Mouse (Mus musculus): ENCODE results near the gene Plk3. TPM values are rescaled to one million over a fixed set of nuclear protein-coding genes. Genes with fewer than 3 reads are reported as not detected.

The Plk3 gene
- polyA plus RNA-seq, 1 experiment from 2014 or later, result 2.0 TPM

DNA sequence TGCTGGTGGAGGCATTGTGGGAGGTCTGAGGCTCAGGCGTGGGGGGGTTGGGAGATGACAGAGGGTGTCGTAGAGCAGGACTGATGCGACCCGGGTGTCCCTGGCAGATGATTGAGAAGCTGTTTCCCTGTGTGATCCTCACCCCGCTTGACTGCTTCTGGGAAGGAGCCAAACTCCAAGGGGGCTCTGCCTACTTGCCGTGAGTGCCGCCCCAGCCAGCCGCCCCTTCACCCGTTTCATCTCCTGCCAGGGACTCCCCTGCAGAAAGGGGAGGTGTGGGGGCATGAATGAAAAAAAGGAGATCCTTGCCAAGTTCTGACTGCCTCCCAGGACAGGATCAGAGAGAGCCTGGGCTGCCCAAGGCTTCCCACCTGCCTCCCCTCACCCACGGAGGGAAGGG, 28.6 kb downstream of the Plk3 start:
- Histone ChIP-seq H3K4me2 (ENCODE audit: low read depth, severe bottlenecking) (no peak overlapping the region), H3K9ac (ENCODE audit: low read length) (no peak overlapping the region; the same call in 1 of the 2 replicates), H3K4me1 (ENCODE audit: control insufficient read depth, insufficient read depth, low read length) (no peaks in the 10 kb centered on the region), H3K27ac (replicated peaks; ENCODE audit: low read depth, low read length) (no peak overlapping the region), H3K27me3 (ENCODE audit: control insufficient read depth, insufficient read depth, low read length) (no peaks in the 10 kb centered on the region), H3K4me3 (ENCODE audit: low read depth, low read length) (no peak overlapping the region), H3K36me3 (ENCODE audit: control insufficient read depth, insufficient read depth, low read length) (no peaks in the 10 kb centered on the region; the same call in 1 of the 2 replicates), H3K9me3 (ENCODE audit: control insufficient read depth, low read length) (no peaks in the 10 kb centered on the region)
- 70% methylated on average over 10 of the region's 10 CpGs for WGBS
- DNase-seq (ENCODE audit: low spot score), result no peak
- ATAC-seq (ENCODE audit: insufficient number of reproducible peaks, low FRiP score, low TSS enrichment, low read depth), result no peak

DNA sequence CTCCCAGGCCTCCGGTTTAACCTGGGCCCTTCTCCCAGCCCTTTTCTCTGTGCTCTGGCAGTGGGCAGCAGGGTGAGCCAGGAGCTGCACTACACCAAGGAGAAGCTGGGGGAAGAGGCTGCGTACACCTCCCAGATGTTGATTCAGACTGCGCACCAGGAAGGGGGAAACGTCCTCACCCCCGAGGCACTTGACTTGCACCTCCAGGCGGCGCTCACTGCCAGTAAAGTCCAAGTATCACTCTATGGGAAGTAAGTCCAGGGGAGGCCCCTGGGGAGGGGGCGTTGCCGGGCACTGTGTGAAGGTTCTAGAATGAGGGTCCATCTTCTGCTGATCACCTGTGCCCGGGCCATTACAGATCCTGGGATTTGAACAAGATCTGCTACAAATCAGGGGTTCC, 29.1 kb downstream of the Plk3 start:
- DNase-seq (ENCODE audit: low spot score), result no peak
- Histone ChIP-seq H3K4me2 (ENCODE audit: low read depth, severe bottlenecking) (no peak overlapping the region), H3K9ac (ENCODE audit: low read length) (no peak overlapping the region), H3K36me3 (ENCODE audit: control insufficient read depth, insufficient read depth, low read length) (no peaks in the 10 kb centered on the region; the same call in 1 of the 2 replicates), H3K4me1 (ENCODE audit: control insufficient read depth, insufficient read depth, low read length) (no peaks in the 10 kb centered on the region), H3K9me3 (ENCODE audit: control insufficient read depth, low read length) (no peaks in the 10 kb centered on the region), H3K27me3 (ENCODE audit: control insufficient read depth, insufficient read depth, low read length) (no peaks in the 10 kb centered on the region), H3K27ac (replicated peaks; ENCODE audit: low read depth, low read length) (no peak overlapping the region), H3K4me3 (ENCODE audit: low read depth, low read length) (no peak overlapping the region)
- 81% methylated on average over 10 of the region's 10 CpGs for WGBS
- ATAC-seq (ENCODE audit: insufficient number of reproducible peaks, low FRiP score, low TSS enrichment, low read depth), result no peak

DNA sequence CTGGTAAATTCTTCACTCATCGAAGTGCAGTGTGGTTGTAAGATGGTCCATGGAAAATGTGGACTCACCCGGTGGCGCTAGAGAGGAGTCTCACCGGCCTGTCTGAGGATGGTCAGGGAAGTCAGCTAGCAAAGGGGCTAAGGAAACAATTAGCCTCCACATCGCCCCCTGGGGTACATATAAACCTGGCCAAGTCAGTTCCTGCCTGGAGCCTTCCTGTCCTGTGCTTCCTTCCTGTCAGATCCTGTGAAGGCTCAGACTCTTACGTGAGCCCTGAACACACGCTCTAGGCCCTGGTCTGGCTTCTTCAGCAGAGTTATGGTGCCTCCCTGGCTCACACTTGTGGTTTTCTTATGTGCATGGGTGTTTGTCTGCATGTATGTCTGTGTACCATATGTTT, 32.5 kb downstream of the Plk3 start:
- Histone ChIP-seq H3K9ac (ENCODE audit: low read length) (no peak overlapping the region), H3K4me3 (ENCODE audit: low read depth, low read length) (no peak overlapping the region), H3K27ac (replicated peaks; ENCODE audit: low read depth, low read length) (no peak overlapping the region), H3K9me3 (ENCODE audit: control insufficient read depth, low read length) (no peaks in the 10 kb centered on the region), H3K4me1 (ENCODE audit: control insufficient read depth, insufficient read depth, low read length) (peaks cover 3% of the 10 kb centered on the region; the same call in 1 of the 2 replicates), H3K27me3 (ENCODE audit: control insufficient read depth, insufficient read depth, low read length) (no peaks in the 10 kb centered on the region), H3K4me2 (ENCODE audit: low read depth, severe bottlenecking) (no peak overlapping the region), H3K36me3 (ENCODE audit: control insufficient read depth, insufficient read depth, low read length) (no peaks in the 10 kb centered on the region; the same call in 1 of the 2 replicates)
- DNase-seq (ENCODE audit: low spot score), result peak; percentile 63
- WGBS, result 47% methylated on average over 7 of the region's 7 CpGs
- ATAC-seq (ENCODE audit: insufficient number of reproducible peaks, low FRiP score, low TSS enrichment, low read depth), result no peak

DNA sequence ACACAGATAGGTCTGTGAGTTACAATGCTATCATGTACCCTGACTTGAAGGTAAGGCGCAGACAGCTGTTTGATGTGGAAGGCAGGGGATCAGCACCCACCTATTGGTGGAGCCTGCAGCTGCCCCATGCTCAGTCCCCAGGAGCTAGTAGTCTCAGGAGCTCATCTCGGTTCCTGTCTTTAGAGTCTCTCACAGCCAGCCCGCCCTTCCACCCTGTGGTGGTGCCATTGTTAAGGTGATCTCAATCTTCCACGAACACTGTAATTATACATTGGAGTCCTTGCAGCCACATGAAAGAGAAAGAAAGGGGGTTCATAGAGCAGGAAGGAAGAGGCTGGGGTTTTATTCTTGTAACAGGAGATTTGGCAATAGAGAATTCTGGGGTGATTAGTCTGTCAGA, 33.7 kb downstream of the Plk3 start:
- Histone ChIP-seq H3K27me3 (ENCODE audit: control insufficient read depth, insufficient read depth, low read length) (no peaks in the 10 kb centered on the region), H3K27ac (replicated peaks; ENCODE audit: low read depth, low read length) (no peak overlapping the region), H3K4me3 (ENCODE audit: low read depth, low read length) (no peak overlapping the region), H3K9ac (ENCODE audit: low read length) (no peak overlapping the region), H3K4me1 (ENCODE audit: control insufficient read depth, insufficient read depth, low read length) (peaks cover 6% of the 10 kb centered on the region; the same call in 1 of the 2 replicates), H3K36me3 (ENCODE audit: control insufficient read depth, insufficient read depth, low read length) (no peaks in the 10 kb centered on the region; the same call in 1 of the 2 replicates), H3K9me3 (ENCODE audit: control insufficient read depth, low read length) (no peaks in the 10 kb centered on the region), H3K4me2 (ENCODE audit: low read depth, severe bottlenecking) (no peak overlapping the region)
- 75% methylated on average over 4 of the region's 4 CpGs for WGBS
- DNase-seq (ENCODE audit: low spot score), result no peak
- no peak for ATAC-seq (ENCODE audit: insufficient number of reproducible peaks, low FRiP score, low TSS enrichment, low read depth)

DNA sequence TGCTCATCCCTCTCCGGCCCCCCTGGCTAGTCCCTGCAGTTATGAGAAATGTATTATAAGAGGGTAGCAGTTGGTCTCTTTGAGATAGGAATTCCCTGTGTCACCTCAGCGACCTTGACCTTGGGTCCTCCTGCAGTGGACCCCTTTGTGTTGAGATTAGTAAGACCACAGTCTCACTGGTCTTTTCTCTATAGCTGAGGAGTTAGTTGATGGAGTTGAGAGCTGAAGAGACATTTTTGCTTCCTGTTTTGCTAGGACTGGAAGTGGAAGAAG, 35.1 kb downstream of the Plk3 start:
- H3K9ac ChIP-seq (ENCODE audit: low read length), result no peak overlapping the region
- H3K4me1 ChIP-seq (ENCODE audit: control insufficient read depth, insufficient read depth, low read length), result peaks cover 6% of the 10 kb centered on the region; the same call in 1 of the 2 replicates
- no peak overlapping the region for H3K4me2 ChIP-seq (ENCODE audit: low read depth, severe bottlenecking)
- no peaks in the 10 kb centered on the region for H3K9me3 ChIP-seq (ENCODE audit: control insufficient read depth, low read length)
- no peak for DNase-seq (ENCODE audit: low spot score)
- H3K4me3 ChIP-seq (ENCODE audit: low read depth, low read length), result no peak overlapping the region
- no peaks in the 10 kb centered on the region for H3K27me3 ChIP-seq (ENCODE audit: control insufficient read depth, insufficient read depth, low read length)
- 81% methylated on average over 2 of the region's 2 CpGs for WGBS
- H3K27ac ChIP-seq (replicated peaks; ENCODE audit: low read depth, low read length), result no peak overlapping the region
- no peak for ATAC-seq (ENCODE audit: insufficient number of reproducible peaks, low FRiP score, low TSS enrichment, low read depth)
- no peaks in the 10 kb centered on the region for H3K36me3 ChIP-seq (ENCODE audit: control insufficient read depth, insufficient read depth, low read length)

DNA sequence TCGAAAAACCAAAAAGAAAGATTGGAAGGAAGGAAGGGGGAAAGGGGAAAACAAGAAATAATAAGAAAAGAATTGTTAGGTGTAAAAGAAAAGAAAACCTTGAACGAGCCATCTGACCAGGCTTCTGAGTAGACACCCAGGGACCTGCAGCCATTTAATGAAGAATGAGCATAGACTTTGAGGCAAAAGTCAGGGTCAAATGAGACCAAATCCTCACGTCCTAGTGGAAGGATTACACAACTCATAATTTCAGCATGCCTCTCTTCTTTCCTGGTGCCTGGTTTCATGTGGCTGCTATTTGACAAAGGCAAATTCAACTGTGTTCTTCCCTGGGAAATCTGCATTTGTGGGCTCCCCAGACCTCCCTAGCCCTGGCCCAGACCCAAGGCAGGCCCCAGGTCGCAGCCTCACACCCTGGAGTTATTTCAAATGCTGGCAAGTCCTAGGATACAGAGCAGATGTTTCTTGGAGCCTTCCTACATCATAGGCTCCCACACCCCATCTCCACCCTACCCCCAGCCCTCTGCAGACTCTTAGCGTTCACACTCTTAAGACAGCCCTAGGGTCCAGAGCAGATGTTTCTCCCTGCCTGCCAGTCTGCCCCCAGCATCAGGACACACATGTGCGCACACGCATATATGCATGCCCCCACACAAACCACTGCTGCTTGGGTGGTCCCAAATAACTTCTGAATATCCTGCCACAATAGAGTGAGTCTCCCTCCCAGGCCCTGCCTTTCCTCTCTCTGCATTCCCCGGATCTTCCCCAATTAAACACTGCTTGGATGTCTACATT, 35.6 kb downstream of the Plk3 start:
- Histone ChIP-seq H3K27ac (replicated peaks; ENCODE audit: low read depth, low read length) (no peak overlapping the region), H3K27me3 (ENCODE audit: control insufficient read depth, insufficient read depth, low read length) (no peaks in the 10 kb centered on the region), H3K4me2 (ENCODE audit: low read depth, severe bottlenecking) (no peak overlapping the region), H3K9me3 (ENCODE audit: control insufficient read depth, low read length) (no peaks in the 10 kb centered on the region), H3K36me3 (ENCODE audit: control insufficient read depth, insufficient read depth, low read length) (no peaks in the 10 kb centered on the region), H3K4me3 (ENCODE audit: low read depth, low read length) (no peak overlapping the region; the same call in 1 of the 2 replicates), H3K9ac (ENCODE audit: low read length) (no peak overlapping the region), H3K4me1 (ENCODE audit: control insufficient read depth, insufficient read depth, low read length) (peaks cover 6% of the 10 kb centered on the region; the same call in 1 of the 2 replicates)
- no peak for ATAC-seq (ENCODE audit: insufficient number of reproducible peaks, low FRiP score, low TSS enrichment, low read depth)
- 56% methylated on average over 8 of the region's 8 CpGs for WGBS
- DNase-seq (ENCODE audit: low spot score), result peak; percentile 32

DNA sequence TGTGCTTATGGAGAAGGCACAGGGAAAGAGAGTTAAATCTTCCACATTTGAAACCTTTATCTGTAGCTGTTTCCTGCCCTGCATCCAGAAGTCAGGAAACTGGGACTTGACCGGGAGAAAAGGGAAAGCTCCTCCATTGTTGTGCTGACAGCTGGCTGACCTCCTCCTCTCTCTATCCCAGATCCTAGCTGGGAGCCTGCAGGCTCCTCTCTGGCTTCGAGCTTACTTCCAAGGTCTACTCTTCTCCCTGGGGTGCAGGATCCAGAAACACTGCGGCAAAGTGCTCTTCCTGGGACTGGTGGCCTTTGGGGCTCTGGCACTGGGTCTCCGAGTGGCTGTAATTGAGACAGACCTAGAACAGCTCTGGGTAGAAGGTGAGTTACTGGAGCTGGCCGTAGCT, 37.1 kb downstream of the Plk3 start:
- Histone ChIP-seq H3K27ac (replicated peaks; ENCODE audit: low read depth, low read length) (no peak overlapping the region), H3K9me3 (ENCODE audit: control insufficient read depth, low read length) (no peaks in the 10 kb centered on the region), H3K36me3 (ENCODE audit: control insufficient read depth, insufficient read depth, low read length) (no peaks in the 10 kb centered on the region), H3K4me3 (ENCODE audit: low read depth, low read length) (peak overlapping the region; percentile 47), H3K27me3 (ENCODE audit: control insufficient read depth, insufficient read depth, low read length) (no peaks in the 10 kb centered on the region), H3K4me1 (ENCODE audit: control insufficient read depth, insufficient read depth, low read length) (peaks cover 6% of the 10 kb centered on the region; the same call in 1 of the 2 replicates), H3K4me2 (ENCODE audit: low read depth, severe bottlenecking) (peak overlapping the region; percentile 90), H3K9ac (ENCODE audit: low read length) (peak overlapping the region; percentile 8; the same call in 1 of the 2 replicates)
- no peak for DNase-seq (ENCODE audit: low spot score)
- no peak for ATAC-seq (ENCODE audit: insufficient number of reproducible peaks, low FRiP score, low TSS enrichment, low read depth)
- 14% methylated on average over 5 of the region's 5 CpGs for WGBS

DNA sequence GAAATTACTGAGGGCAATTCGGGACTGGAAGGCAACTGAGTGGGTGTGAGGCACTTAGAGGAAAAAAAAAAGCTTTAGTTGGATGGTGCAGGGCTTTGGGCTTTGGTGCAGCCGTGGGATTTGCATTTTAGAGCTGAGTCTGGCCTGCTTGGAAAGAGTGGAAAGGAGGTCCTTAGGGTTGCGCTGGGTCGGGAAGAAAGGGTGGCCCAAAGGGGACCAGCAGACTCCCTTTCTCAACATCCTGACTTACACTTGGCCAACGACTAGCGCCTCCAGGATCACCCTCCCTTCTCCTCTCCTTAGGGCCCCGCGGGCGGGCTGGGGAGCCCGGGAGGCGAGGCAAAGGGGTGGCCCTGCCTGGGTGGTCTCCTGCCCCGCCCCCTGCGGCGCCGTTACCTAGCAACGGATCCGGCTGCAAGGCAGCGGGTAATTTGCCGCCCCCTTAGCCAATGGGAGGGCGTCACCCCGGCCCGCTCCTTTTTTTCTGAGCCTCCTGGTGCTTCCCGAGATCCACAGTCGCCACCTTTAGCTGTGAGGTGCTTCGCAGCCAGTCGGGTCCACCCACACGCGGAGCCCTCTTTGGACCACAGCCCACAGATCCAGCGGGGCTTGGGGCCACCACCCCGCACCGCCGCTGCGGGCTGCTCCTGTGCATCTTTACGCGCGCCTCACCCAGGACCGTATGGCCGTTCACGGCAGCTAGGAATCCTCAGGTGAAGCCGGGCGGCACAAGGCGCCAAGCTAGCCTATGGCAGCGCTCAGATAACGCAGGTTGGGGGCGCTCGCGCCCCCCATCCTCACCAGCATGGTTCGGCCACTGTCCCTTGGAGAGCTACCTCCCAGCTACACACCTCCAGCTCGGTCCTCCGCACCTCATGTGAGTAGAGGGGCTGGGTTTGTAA, 38.0 kb downstream of the Plk3 start, which contains the start of gene Ptch2:
Ptch2 (plus strand) TSS at position 525 of the 902 bp plus-strand sequence.
- Histone ChIP-seq H3K4me1 (ENCODE audit: control insufficient read depth, insufficient read depth, low read length) (peaks cover 6% of the 10 kb centered on the region; the same call in 1 of the 2 replicates), H3K9ac (ENCODE audit: low read length) (peak within 1 kb of the TSS; percentile 62)
- under 1% methylated on average over 47 of the region's 50 CpGs for WGBS

More for the DNA sequence above, 38.0 kb downstream of the Plk3 start, which contains the start of gene Ptch2:
- peak; percentile 95 for DNase-seq (ENCODE audit: low spot score)
- H3K27me3 ChIP-seq (ENCODE audit: control insufficient read depth, insufficient read depth, low read length), result no peaks in the 10 kb centered on the region
- peak within 1 kb of the TSS; percentile 79 for H3K27ac ChIP-seq (replicated peaks; ENCODE audit: low read depth, low read length)
- no peaks in the 10 kb centered on the region for H3K36me3 ChIP-seq (ENCODE audit: control insufficient read depth, insufficient read depth, low read length)
- H3K4me3 ChIP-seq (ENCODE audit: low read depth, low read length), result peak within 1 kb of the TSS; percentile 47
- H3K4me2 ChIP-seq (ENCODE audit: low read depth, severe bottlenecking), result peak within 1 kb of the TSS; percentile 90
- H3K9me3 ChIP-seq (ENCODE audit: control insufficient read depth, low read length), result no peaks in the 10 kb centered on the region
- peak; percentile 89 for ATAC-seq (ENCODE audit: insufficient number of reproducible peaks, low FRiP score, low TSS enrichment, low read depth)
